Mouse (Mus musculus) liver, embryonic 14.5 days (tissue): ENCODE data around the gene Art4. TPM values are rescaled to one million over a fixed set of nuclear protein-coding genes. Genes with fewer than 3 reads are reported as not detected.

Experiments used
- ATAC-seq: fragments of 200-750 bp; cut with Nextera tagmentation; 2 replicates; pipeline ENCODE4 v1.8.0; 2017; ENCODE audit warnings: moderate number of reproducible peaks, mild to moderate bottlenecking, moderate library complexity; ENCODE audit not compliant: insufficient read depth
- DNase-seq, 3 experiments: peaks; one replicate each; pipeline ENCODE4 v3.0.0-alpha.2; 2012 to 2013; ENCODE audit warnings: low read depth in 3 of 3, low spot score in 3 of 3
- H3K27ac ChIP-seq: fragments of 300-500 bp; sonication (generic); 2 replicates; pipeline ENCODE4 v1.5.1; 2014; ENCODE audit warnings: moderate library complexity, mild to moderate bottlenecking, control low read depth, inconsistent platforms
- H3K27me3 ChIP-seq: fragments of 300-500 bp; sonication (generic); 2 replicates; pipeline ENCODE4 v1.6.1; 2014; ENCODE audit warnings: mild to moderate bottlenecking, low read length, moderate library complexity; ENCODE audit not compliant: control insufficient read depth, insufficient read depth
- H3K36me3 ChIP-seq: fragments of 300-500 bp; sonication (generic); replicated peaks from 2 replicates; pipeline ENCODE4 v1.6.1; 2014; ENCODE audit warnings: low read depth; ENCODE audit not compliant: control insufficient read depth, insufficient read depth
- H3K4me1 ChIP-seq, 2 experiments: fragments of 200-500 bp in 1 of 2; fragments of 300-500 bp in 1 of 2; sonication (generic) in 1 of 2; replicated peaks; 2 replicates each; pipeline ENCODE4 v1.6.1; 2012 to 2014; ENCODE audit warnings: antibody characterized with exemption in 1 of 2, inconsistent platforms in 1 of 2, low read length in 1 of 2; ENCODE audit not compliant: control insufficient read depth in 2 of 2, insufficient read depth in 2 of 2
- H3K4me2 ChIP-seq: fragments of 300-500 bp; sonication (generic); 2 replicates; pipeline ENCODE4 v1.6.1; 2014; ENCODE audit warnings: low read depth, mild to moderate bottlenecking, control low read depth, moderate library complexity
- H3K4me3 ChIP-seq, 2 experiments: fragments of 200-500 bp in 1 of 2; fragments of 300-500 bp in 1 of 2; sonication (generic) in 1 of 2; 2 replicates each; pipeline ENCODE4 v1.5.1; 2012 to 2014; ENCODE audit warnings: low read depth in 2 of 2, low read length in 2 of 2, mild to moderate bottlenecking in 2 of 2, control low read depth in 1 of 2, inconsistent platforms in 1 of 2, moderate library complexity in 1 of 2; ENCODE audit not compliant: insufficient read depth in 1 of 2
- H3K9ac ChIP-seq: fragments of 300-500 bp; sonication (generic); replicated peaks from 2 replicates; pipeline ENCODE4 v1.6.1; 2014; ENCODE audit warnings: mild to moderate bottlenecking, control low read depth, moderate library complexity
- H3K9me3 ChIP-seq: fragments of 300-500 bp; sonication (generic); 2 replicates; pipeline ENCODE4 v1.6.1; 2016; ENCODE audit warnings: low read length, mixed read lengths; ENCODE audit not compliant: control insufficient read depth
- CTCF ChIP-seq: IDR thresholded peaks from 2 replicates; pipeline ENCODE4 v1.5.1; 2016; ENCODE audit warnings: antibody characterized with exemption, low read depth, control low read depth
- EP300 ChIP-seq: IDR thresholded peaks from 2 replicates; pipeline ENCODE4 v1.6.1; 2016; ENCODE audit warnings: antibody characterized with exemption, low read depth
- WGBS: fragments of 180-500 bp; shearing (Covaris S2); extraction: QIAGEN DNeasy Blood & Tissue Kit; methylation state at CpG from one replicate; pipeline ENCODE4 v1.1.7; 2014; ENCODE audit not compliant: insufficient replicate concordance; 5-methylcytosine and 5-hydroxymethylcytosine counted together
- polyA plus RNA-seq, 2 experiments: library from polyadenylated mRNA; depleted of rRNA in 1 of 2; stranded (reverse) in 1 of 2; unstranded in 1 of 2; fragments of >200 nt; fragmentation: Nextera tagmentation in 1 of 2; extraction: Ambion mirVana in 1 of 2; gene quantifications; 2 replicates each; pipeline versions ENCODE4 v1.2.1 to v1.2.3; 2012 to 2014

Gene Art4
- polyA plus RNA-seq, 2 experiments, result 20.3 to 23.3 TPM

GRCm38 (mm10) chr6:136824987-136825386 is 32.5 kb downstream of the Art4 start:
- H3K9me3 ChIP-seq, result no peaks in the 10 kb centered on the region
- no peak overlapping the region for H3K9ac ChIP-seq
- TF ChIP-seq CTCF (no peak), EP300 (no peak)
- no peak overlapping the region for H3K27ac ChIP-seq
- WGBS, result 92% methylated on average over 8 of the region's 8 CpGs
- peaks cover 5 to 9% of the 10 kb centered on the region in 2 experiments for H3K4me1 ChIP-seq
- ATAC-seq (no peak), DNase-seq (no peak)
- no peak overlapping the region for H3K4me2 ChIP-seq
- H3K36me3 ChIP-seq, result peaks cover 54% of the 10 kb centered on the region
- H3K27me3 ChIP-seq, result no peaks in the 10 kb centered on the region
- H3K4me3 ChIP-seq, result no peak overlapping the region

- Histone ChIP-seq H3K4me3 (no peak overlapping the region), H3K27ac (no peak overlapping the region), H3K4me2 (no peak overlapping the region), H3K9me3 (no peaks in the 10 kb centered on the region), H3K27me3 (no peaks in the 10 kb centered on the region), H3K36me3 (peaks cover 92% of the 10 kb centered on the region), H3K4me1 (no peaks in the 10 kb centered on the region), H3K9ac (no peak overlapping the region)
- DNase-seq, result no peak
- TF ChIP-seq EP300 (no peak), CTCF (no peak)
- WGBS, result 91% methylated on average over 18 of the region's 18 CpGs
- peak; percentile 17; the same call in 1 of the 2 replicates for ATAC-seq
Observed at GRCm38 (mm10) chr6:136821086-136821485, 36.4 kb downstream of the Art4 start.

GRCm38 (mm10) chr6:136820381-136820780 is 37.2 kb downstream of the Art4 start:
- H3K36me3 ChIP-seq, result peaks cover 94% of the 10 kb centered on the region
- WGBS, result 94% methylated on average over 21 of the region's 21 CpGs
- ATAC-seq, result 0 out of 2 replicates have a peak, but pooled peaks have one; percentile 16
- TF ChIP-seq EP300, result no peak
- no peaks in the 10 kb centered on the region for H3K27me3 ChIP-seq
- H3K9me3 ChIP-seq, result no peaks in the 10 kb centered on the region
- H3K27ac ChIP-seq, result no peak overlapping the region
- no peak overlapping the region for H3K9ac ChIP-seq
- no peak for DNase-seq
- no peaks in the 10 kb centered on the region for H3K4me1 ChIP-seq
- H3K4me3 ChIP-seq, result no peak overlapping the region
- no peak overlapping the region for H3K4me2 ChIP-seq

DNA sequence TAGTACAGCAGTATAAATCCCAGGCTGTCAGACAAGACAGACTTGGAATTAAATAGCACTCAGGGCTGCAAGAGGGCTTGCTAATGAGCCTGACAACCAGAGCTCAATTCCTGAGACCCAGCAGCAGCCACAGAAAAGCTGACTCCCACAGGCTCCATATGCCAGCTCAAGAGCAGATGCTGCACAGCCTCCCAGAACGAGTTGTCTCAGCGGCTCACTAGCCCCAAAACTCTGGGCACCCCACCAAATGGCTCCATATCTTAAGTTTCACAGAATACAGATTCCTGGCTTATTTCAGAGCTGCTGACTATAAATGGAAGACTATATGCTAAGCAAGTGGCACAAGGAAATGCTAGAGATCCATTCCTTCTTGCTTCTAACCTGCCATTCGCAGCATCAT is 40.0 kb downstream of the Art4 start:
- Histone ChIP-seq H3K4me2 (no peak overlapping the region), H3K27ac (no peak overlapping the region), H3K9me3 (no peaks in the 10 kb centered on the region), H3K36me3 (peaks cover 95% of the 10 kb centered on the region), H3K4me1 (no peaks in the 10 kb centered on the region), H3K4me3 (no peak overlapping the region), H3K27me3 (no peaks in the 10 kb centered on the region), H3K9ac (no peak overlapping the region)
- WGBS, result 88% methylated on average over 3 of the region's 3 CpGs
- TF ChIP-seq CTCF (no peak), EP300 (no peak)
- ATAC-seq, result no peak
- no peak for DNase-seq

DNA sequence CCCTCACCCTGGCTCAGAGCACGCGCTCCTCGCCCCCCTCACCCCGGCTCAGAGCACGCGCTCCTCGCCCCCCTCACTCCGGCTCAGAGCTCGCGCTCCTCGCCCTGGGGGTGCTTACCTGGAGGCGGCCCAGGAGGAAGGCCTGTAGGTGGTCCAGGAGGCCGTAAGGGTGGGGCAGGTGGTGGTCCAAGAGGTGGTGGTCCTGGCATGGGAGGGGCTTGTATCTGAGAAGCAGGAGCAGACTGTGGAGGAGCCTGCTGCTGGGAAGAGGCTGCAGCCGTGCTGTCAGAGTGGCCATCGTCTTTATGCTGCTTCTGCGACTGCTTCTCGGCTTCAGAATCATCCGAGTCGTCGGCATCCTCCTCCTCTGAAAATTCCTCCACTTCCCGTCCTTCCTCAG is 40.7 kb downstream of the Art4 start:
- Histone ChIP-seq H3K36me3 (peaks cover 95% of the 10 kb centered on the region), H3K27ac (no peak overlapping the region), H3K4me2 (no peak overlapping the region), H3K4me1 (no peaks in the 10 kb centered on the region), H3K4me3 (no peak overlapping the region), H3K27me3 (no peaks in the 10 kb centered on the region), H3K9ac (no peak overlapping the region), H3K9me3 (no peaks in the 10 kb centered on the region)
- ATAC-seq, result no peak
- 95% methylated on average over 21 of the region's 21 CpGs for WGBS
- DNase-seq, result no peak
- no peak for TF ChIP-seq CTCF
- TF ChIP-seq EP300, result no peak
